Mouse (Mus musculus): ENCODE measurements around the gene Eef1akmt2.
A peak's percentile ranks its signal among the peaks of the same experiment; 100 is the strongest.

The Eef1akmt2 gene

GRCm38 (mm10) chr7:132852173-132852844, at the start of gene Eef1akmt2:
TSS of gene Eef1akmt2 (minus strand) at chr7:132852673.
- DNase-seq (ENCODE audit: low spot score), result peak; percentile 19

GRCm38 (mm10) chr7:132900826-132901531, 48.5 kb upstream of the Eef1akmt2 start:
- no peak for DNase-seq (ENCODE audit: low spot score)

GRCm38 (mm10) chr7:132898234-132898633, 45.8 kb upstream of the Eef1akmt2 start:
- DNase-seq (ENCODE audit: low spot score), result no peak

GRCm38 (mm10) chr7:132897258-132897657, 44.8 kb upstream of the Eef1akmt2 start:
- no peak for DNase-seq (ENCODE audit: low spot score)

GRCm38 (mm10) chr7:132896206-132896815, 43.8 kb upstream of the Eef1akmt2 start:
- DNase-seq (ENCODE audit: low spot score), result no peak

- no peak for DNase-seq (ENCODE audit: low spot score)
These were observed 42.5 kb upstream of the Eef1akmt2 start for GRCm38 (mm10) chr7:132894841-132895555.

GRCm38 (mm10) chr7:132893336-132893735, 40.9 kb upstream of the Eef1akmt2 start:
- DNase-seq (ENCODE audit: low spot score), result no peak

- DNase-seq (ENCODE audit: low spot score), result no peak
These were observed 40.3 kb upstream of the Eef1akmt2 start for GRCm38 (mm10) chr7:132892806-132893205.

- DNase-seq (ENCODE audit: low spot score), result no peak
These were observed 39.8 kb upstream of the Eef1akmt2 start for GRCm38 (mm10) chr7:132892311-132892661.

GRCm38 (mm10) chr7:132891561-132892310, 39.3 kb upstream of the Eef1akmt2 start:
- no peak for DNase-seq (ENCODE audit: low spot score)

GRCm38 (mm10) chr7:132890201-132890600, 37.7 kb upstream of the Eef1akmt2 start:
- no peak for DNase-seq (ENCODE audit: low spot score)

GRCm38 (mm10) chr7:132889691-132890090, 37.2 kb upstream of the Eef1akmt2 start:
- no peak for DNase-seq (ENCODE audit: low spot score)

- DNase-seq (ENCODE audit: low spot score), result no peak
These were observed 36.2 kb upstream of the Eef1akmt2 start for GRCm38 (mm10) chr7:132888518-132889249.

GRCm38 (mm10) chr7:132888052-132888451, 35.6 kb upstream of the Eef1akmt2 start:
- no peak for DNase-seq (ENCODE audit: low spot score)

GRCm38 (mm10) chr7:132887019-132887804, 34.7 kb upstream of the Eef1akmt2 start:
- DNase-seq (ENCODE audit: low spot score), result no peak

- no peak for DNase-seq (ENCODE audit: low spot score)
These were observed 31.6 kb upstream of the Eef1akmt2 start for GRCm38 (mm10) chr7:132884031-132884430.

GRCm38 (mm10) chr7:132882343-132882742, 29.9 kb upstream of the Eef1akmt2 start:
- DNase-seq (ENCODE audit: low spot score), result no peak

GRCm38 (mm10) chr7:132880276-132880675, 27.8 kb upstream of the Eef1akmt2 start:
- no peak for DNase-seq (ENCODE audit: low spot score)

GRCm38 (mm10) chr7:132875391-132876086, 23.1 kb upstream of the Eef1akmt2 start:
- DNase-seq (ENCODE audit: low spot score), result no peak

GRCm38 (mm10) chr7:132873043-132873442, 20.6 kb upstream of the Eef1akmt2 start:
- DNase-seq (ENCODE audit: low spot score), result no peak

Data from urinary bladder, postnatal 10 days (tissue).